Mouse (Mus musculus) urinary bladder, postnatal 14 days (tissue): ENCODE data around the gene Olfr215.
"Not testable (repeated sequence)": the region's sequence is repeated elsewhere in the genome, so short reads cannot be mapped to it uniquely, and the experiment has no call there.

Experiments
- DNase-seq: peaks from one replicate; pipeline ENCODE4 v3.0.0; 2021; ENCODE audit warnings: low spot score

The Olfr215 gene

GRCm38 (mm10) chr6:116584095-116584494 lies at the start of gene Olfr215:
TSS of gene Olfr215 (minus strand) at chr6:116584195.
- DNase-seq: no peak

- peak; percentile 89 for DNase-seq
Measured at GRCm38 (mm10) chr6:116632129-116632528, 48.1 kb upstream of the Olfr215 start.

- DNase-seq: no peak
Measured at GRCm38 (mm10) chr6:116629766-116630165, 45.8 kb upstream of the Olfr215 start.

GRCm38 (mm10) chr6:116628539-116629171 lies 44.7 kb upstream of the Olfr215 start, which contains the start of gene Zfp422:
TSS of gene Zfp422 (minus strand) at chr6:116628999.
- peak; percentile 67 for DNase-seq

GRCm38 (mm10) chr6:116628095-116628494 lies 44.1 kb upstream of the Olfr215 start:
- DNase-seq: no peak

GRCm38 (mm10) chr6:116626417-116626816 lies 42.4 kb upstream of the Olfr215 start:
- not testable (repeated sequence) for DNase-seq

GRCm38 (mm10) chr6:116621318-116622023 lies 37.5 kb upstream of the Olfr215 start:
- DNase-seq: no peak

GRCm38 (mm10) chr6:116618073-116618472 lies 34.1 kb upstream of the Olfr215 start:
- no peak for DNase-seq

- DNase-seq: no peak
Measured at GRCm38 (mm10) chr6:116615719-116616118, 31.7 kb upstream of the Olfr215 start.

GRCm38 (mm10) chr6:116607230-116607629 lies 23.2 kb upstream of the Olfr215 start:
- no peak for DNase-seq

- DNase-seq: not testable (repeated sequence)
Measured at GRCm38 (mm10) chr6:116600969-116601368, 17.0 kb upstream of the Olfr215 start.

- no peak for DNase-seq
Measured at GRCm38 (mm10) chr6:116569834-116570233, 14.2 kb downstream of the Olfr215 start.

GRCm38 (mm10) chr6:116554952-116555351 lies 29.0 kb downstream of the Olfr215 start:
- no peak for DNase-seq

- no peak for DNase-seq
Measured at GRCm38 (mm10) chr6:116553935-116554334, 30.1 kb downstream of the Olfr215 start, which contains the start of gene Olfr214. TSS of gene Olfr214 (plus strand) at chr6:116554235.

GRCm38 (mm10) chr6:116550841-116551240 lies 33.2 kb downstream of the Olfr215 start, which contains the start of gene Gm5580:
TSS of gene Gm5580 (plus strand) at chr6:116551141.
- DNase-seq: not testable (repeated sequence)

- DNase-seq: no peak
Measured at GRCm38 (mm10) chr6:116542500-116542899, 41.5 kb downstream of the Olfr215 start.

GRCm38 (mm10) chr6:116538156-116538555 lies 45.8 kb downstream of the Olfr215 start, which contains the start of gene Olfr213:
TSS of gene Olfr213 (plus strand) at chr6:116538456.
- no peak for DNase-seq
